Mouse (Mus musculus): Measurements from ENCODE around the gene Ubiad1. TPM values are rescaled to one million over a fixed set of nuclear protein-coding genes. Genes with fewer than 3 reads are reported as not detected.

The Ubiad1 gene
- polyA plus RNA-seq, 1 experiment from 2014 or later = 21.3 TPM

DNA sequence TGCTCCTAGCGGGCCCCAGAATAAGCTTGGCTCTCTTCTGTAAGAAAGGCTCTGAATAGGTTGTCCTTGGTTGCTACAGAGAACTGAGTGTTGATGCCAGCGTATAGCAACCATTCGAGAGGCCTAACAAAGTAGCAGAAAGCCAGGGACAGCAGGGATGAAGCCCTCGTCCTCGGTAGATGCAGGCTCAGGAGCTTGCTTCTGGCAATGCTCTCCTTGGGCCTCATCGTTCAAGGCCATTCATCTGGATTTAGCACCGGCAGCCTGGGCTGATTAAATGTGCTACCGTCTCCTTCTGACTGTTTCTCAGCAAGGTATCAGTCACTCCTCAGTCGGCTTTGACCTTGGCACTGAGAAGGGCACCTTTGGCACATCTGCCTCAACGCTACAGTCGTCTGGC lies 15.4 kb downstream of the Ubiad1 start:
- H3K4me1 ChIP-seq = 0 out of 2 replicates have a peak, but pooled peaks cover 4% of the 10 kb centered on the region
- ATAC-seq (ENCODE audit: insufficient number of reproducible peaks, insufficient read depth, low FRiP score, low TSS enrichment) = no peak
- no peaks in the 10 kb centered on the region for H3K36me3 ChIP-seq
- H3K4me3 ChIP-seq = no peak overlapping the region
- H3K9ac ChIP-seq = no peak overlapping the region
- 85% methylated on average over 11 of the region's 11 CpGs for WGBS
- H3K27ac ChIP-seq = no peak overlapping the region
- no peaks in the 10 kb centered on the region for H3K9me3 ChIP-seq
- H3K27me3 ChIP-seq = no peaks in the 10 kb centered on the region
- H3K4me2 ChIP-seq (replicated peaks) = no peak overlapping the region

- Histone ChIP-seq H3K27ac (no peak overlapping the region), H3K27me3 (no peaks in the 10 kb centered on the region), H3K4me3 (no peak overlapping the region), H3K9me3 (no peaks in the 10 kb centered on the region), H3K36me3 (no peaks in the 10 kb centered on the region), H3K9ac (no peak overlapping the region), H3K4me1 (0 out of 2 replicates have a peak, but pooled peaks cover 4% of the 10 kb centered on the region), H3K4me2 (replicated peaks) (no peak overlapping the region)
- ATAC-seq (ENCODE audit: insufficient number of reproducible peaks, insufficient read depth, low FRiP score, low TSS enrichment) = no peak
- WGBS = 79% methylated on average over 5 of the region's 5 CpGs
Measured at GRCm38 (mm10) chr4:148428544-148428943, 16.0 kb downstream of the Ubiad1 start.

GRCm38 (mm10) chr4:148426950-148427850 lies 17.4 kb downstream of the Ubiad1 start:
- Histone ChIP-seq H3K4me2 (replicated peaks) (no peak overlapping the region), H3K27ac (no peak overlapping the region), H3K4me1 (0 out of 2 replicates have a peak, but pooled peaks cover 4% of the 10 kb centered on the region), H3K9me3 (no peaks in the 10 kb centered on the region), H3K4me3 (no peak overlapping the region), H3K27me3 (no peaks in the 10 kb centered on the region), H3K9ac (no peak overlapping the region), H3K36me3 (no peaks in the 10 kb centered on the region)
- WGBS = 73% methylated on average over 10 of the region's 10 CpGs
- ATAC-seq (ENCODE audit: insufficient number of reproducible peaks, insufficient read depth, low FRiP score, low TSS enrichment) = no peak

DNA sequence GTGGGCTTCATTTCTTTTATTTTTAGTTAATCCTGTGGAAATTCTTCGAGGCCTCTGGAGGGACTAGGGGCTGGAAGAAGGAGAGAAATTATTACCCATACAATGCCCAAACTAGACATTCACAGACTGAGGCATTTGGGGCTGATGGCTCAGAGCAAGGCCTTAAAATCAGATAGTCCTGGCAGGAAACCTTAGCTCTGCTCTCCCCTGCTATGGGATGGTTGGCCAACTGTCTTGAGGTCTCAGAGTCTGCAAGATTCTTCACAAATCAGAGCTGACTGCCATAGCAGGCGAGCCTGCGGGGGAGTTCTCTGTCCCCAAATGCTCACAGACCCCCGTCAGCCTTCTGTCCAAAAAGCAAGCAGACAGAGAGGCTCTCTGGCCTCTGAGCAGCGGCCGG lies 27.0 kb downstream of the Ubiad1 start:
- no peak overlapping the region for H3K27ac ChIP-seq
- no peaks in the 10 kb centered on the region for H3K36me3 ChIP-seq
- no peak overlapping the region for H3K4me3 ChIP-seq
- H3K9me3 ChIP-seq = no peaks in the 10 kb centered on the region
- H3K4me1 ChIP-seq = no peaks in the 10 kb centered on the region
- WGBS = 62% methylated on average over 6 of the region's 6 CpGs
- no peak overlapping the region for H3K4me2 ChIP-seq (replicated peaks)
- H3K27me3 ChIP-seq = peaks cover 22% of the 10 kb centered on the region
- no peak overlapping the region for H3K9ac ChIP-seq
- ATAC-seq (ENCODE audit: insufficient number of reproducible peaks, insufficient read depth, low FRiP score, low TSS enrichment) = no peak

DNA sequence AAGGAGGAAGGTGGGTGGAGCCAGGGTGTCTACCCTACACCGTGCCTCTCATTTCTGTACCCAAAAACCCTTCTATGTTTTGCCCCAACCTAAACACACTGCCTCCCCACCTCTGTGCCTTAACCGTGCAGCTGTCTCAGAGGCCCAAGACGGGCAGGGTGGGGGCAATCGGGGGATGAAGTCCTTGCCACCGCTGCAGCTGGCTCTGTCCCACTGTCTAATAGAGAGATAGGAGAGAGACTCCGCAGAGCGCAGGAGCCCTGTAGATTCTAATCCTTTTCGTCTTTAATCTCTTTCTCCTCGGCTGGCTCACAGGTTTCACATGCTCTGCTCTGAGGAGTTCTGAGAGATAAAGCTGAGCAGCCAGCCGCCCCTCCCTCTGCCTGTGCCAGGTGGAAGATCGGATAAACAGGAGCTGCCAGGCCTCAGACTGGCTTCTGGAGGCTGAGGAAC lies 27.5 kb downstream of the Ubiad1 start:
- Histone ChIP-seq H3K9ac (no peak overlapping the region), H3K4me1 (no peaks in the 10 kb centered on the region), H3K27ac (no peak overlapping the region), H3K4me2 (replicated peaks) (no peak overlapping the region), H3K4me3 (no peak overlapping the region), H3K27me3 (peaks cover 22% of the 10 kb centered on the region), H3K36me3 (no peaks in the 10 kb centered on the region), H3K9me3 (no peaks in the 10 kb centered on the region)
- 51% methylated on average over 11 of the region's 11 CpGs for WGBS
- no peak for ATAC-seq (ENCODE audit: insufficient number of reproducible peaks, insufficient read depth, low FRiP score, low TSS enrichment)

DNA sequence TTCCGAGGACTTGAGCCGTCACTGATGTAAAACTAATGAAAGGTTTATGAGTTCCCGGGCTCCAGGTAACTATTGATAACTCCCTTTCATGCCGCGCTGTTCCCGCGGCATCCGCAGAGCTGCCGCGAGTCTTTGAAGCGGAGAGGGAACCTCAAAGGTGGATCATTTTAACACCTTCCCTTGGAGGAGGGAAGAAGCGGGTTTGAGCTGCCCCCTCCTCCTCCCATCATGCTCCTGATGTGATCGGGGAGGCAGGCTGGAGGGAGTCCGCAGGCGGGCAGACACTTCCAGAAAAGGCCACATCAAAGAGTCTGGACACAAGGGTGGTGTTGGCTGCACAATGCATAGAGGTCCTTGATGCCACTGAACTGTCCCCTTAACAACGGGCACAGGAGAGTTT lies 29.0 kb downstream of the Ubiad1 start:
- no peak overlapping the region for H3K27ac ChIP-seq
- H3K4me3 ChIP-seq = no peak overlapping the region
- H3K4me1 ChIP-seq = no peaks in the 10 kb centered on the region
- ATAC-seq (ENCODE audit: insufficient number of reproducible peaks, insufficient read depth, low FRiP score, low TSS enrichment) = no peak
- H3K27me3 ChIP-seq = peaks cover 24% of the 10 kb centered on the region
- no peaks in the 10 kb centered on the region for H3K36me3 ChIP-seq
- H3K4me2 ChIP-seq (replicated peaks) = no peak overlapping the region
- H3K9ac ChIP-seq = no peak overlapping the region
- 18% methylated on average over 16 of the region's 16 CpGs for WGBS
- no peaks in the 10 kb centered on the region for H3K9me3 ChIP-seq

DNA sequence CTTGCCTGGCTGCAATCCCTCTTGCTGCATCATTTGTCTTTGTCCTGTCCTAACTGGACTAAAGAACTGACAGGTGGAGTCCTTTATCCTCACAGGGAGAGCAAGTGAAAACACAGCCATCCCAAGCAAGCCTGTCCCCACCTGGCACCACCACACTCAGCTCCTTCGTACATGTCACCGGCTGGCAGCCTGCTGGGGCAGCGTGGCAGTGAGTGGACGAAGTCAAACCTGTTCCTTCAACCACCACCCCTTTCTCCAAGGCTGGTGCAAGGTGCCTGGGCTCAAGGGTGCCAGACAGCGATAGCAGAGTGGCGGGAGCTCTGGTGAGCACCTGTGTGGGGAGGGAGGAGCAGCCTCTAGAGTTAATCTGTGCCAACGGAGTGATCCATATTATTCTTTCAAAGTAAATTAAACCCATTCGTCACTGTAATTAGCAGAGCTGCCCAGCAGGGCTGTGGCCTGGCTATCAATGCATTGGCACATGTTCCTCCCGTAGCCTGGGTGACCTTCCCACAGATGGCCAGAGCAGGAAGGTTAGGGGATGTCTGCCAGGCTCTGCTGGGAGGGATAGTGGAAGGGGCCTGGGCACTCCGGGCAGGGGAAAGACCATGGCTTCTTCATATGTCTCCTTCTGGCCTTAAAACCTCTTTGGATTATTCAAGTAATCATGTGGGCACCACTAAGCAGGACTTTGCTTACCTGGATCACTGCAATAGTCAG lies 36.2 kb downstream of the Ubiad1 start:
- Histone ChIP-seq H3K4me3 (no peak overlapping the region), H3K4me2 (replicated peaks) (no peak overlapping the region), H3K36me3 (no peaks in the 10 kb centered on the region), H3K27me3 (peaks cover 54% of the 10 kb centered on the region), H3K27ac (no peak overlapping the region), H3K4me1 (0 out of 2 replicates have a peak, but pooled peaks cover 7% of the 10 kb centered on the region), H3K9ac (no peak overlapping the region), H3K9me3 (no peaks in the 10 kb centered on the region)
- ATAC-seq (ENCODE audit: insufficient number of reproducible peaks, insufficient read depth, low FRiP score, low TSS enrichment) = no peak
- 71% methylated on average over 10 of the region's 10 CpGs for WGBS

DNA sequence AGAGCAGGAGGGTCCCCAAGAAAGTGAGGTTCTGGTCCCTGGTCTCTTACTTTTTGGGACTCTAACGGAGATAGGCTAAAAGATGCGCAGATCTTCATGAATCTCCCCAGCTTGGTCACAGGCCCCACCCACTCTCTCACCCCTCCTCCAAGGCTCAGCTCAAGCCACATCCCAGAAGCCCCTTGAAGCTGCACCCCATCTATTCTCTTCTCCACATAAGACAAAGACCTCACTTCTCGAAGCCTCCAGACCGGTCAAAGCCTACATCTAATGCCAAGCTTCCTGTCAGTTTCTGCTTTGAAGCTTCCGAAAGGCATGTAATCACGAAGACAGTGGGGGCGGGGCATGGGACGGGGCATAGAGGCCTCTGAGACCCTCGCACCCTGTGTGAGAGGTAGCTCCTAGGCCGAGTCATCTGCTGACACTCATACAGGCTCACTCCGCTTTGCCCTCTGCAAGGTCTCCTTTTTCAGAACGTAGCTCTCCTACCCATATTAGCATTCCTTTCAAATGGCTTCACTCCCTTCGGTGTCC lies 39.2 kb downstream of the Ubiad1 start:
- Histone ChIP-seq H3K4me3 (no peak overlapping the region), H3K4me1 (0 out of 2 replicates have a peak, but pooled peaks cover 11% of the 10 kb centered on the region), H3K27ac (no peak overlapping the region), H3K9me3 (no peaks in the 10 kb centered on the region), H3K36me3 (no peaks in the 10 kb centered on the region), H3K27me3 (peaks cover 77% of the 10 kb centered on the region), H3K9ac (no peak overlapping the region), H3K4me2 (replicated peaks) (peak overlapping the region; percentile 7; the same call in 1 of the 2 replicates)
- WGBS = 12% methylated on average over 13 of the region's 13 CpGs
- ATAC-seq (ENCODE audit: insufficient number of reproducible peaks, insufficient read depth, low FRiP score, low TSS enrichment) = no peak

GRCm38 (mm10) chr4:148404748-148405147 lies 39.8 kb downstream of the Ubiad1 start:
- peak overlapping the region; percentile 7; the same call in 1 of the 2 replicates for H3K4me2 ChIP-seq (replicated peaks)
- no peak overlapping the region for H3K9ac ChIP-seq
- 0 out of 2 replicates have a peak, but pooled peaks cover 11% of the 10 kb centered on the region for H3K4me1 ChIP-seq
- 8% methylated on average over 11 of the region's 11 CpGs for WGBS
- no peak for ATAC-seq (ENCODE audit: insufficient number of reproducible peaks, insufficient read depth, low FRiP score, low TSS enrichment)
- H3K4me3 ChIP-seq = no peak overlapping the region
- H3K9me3 ChIP-seq = no peaks in the 10 kb centered on the region
- H3K36me3 ChIP-seq = no peaks in the 10 kb centered on the region
- H3K27ac ChIP-seq = no peak overlapping the region
- H3K27me3 ChIP-seq = peaks cover 77% of the 10 kb centered on the region

DNA sequence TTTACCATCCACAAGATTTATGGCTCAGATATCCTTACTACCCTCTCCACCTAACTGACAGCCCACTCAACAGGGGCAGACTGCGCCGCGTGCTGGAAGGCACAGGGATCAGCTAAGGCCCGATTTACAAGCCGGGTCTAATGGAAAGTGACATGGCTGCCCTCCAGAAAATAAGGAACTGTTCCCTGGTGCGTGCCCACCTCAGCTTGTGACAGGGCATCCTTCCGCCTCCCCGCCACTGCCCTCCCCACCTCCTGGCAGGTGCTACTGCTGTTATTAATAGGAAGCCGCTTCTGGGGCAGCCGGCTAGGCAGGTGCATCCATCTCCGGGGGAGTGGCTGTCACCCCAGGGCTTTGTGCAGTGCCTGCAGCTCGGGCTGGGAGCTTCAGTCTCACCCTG lies 41.2 kb downstream of the Ubiad1 start:
- 18% methylated on average over 12 of the region's 12 CpGs for WGBS
- Histone ChIP-seq H3K9ac (no peak overlapping the region), H3K9me3 (no peaks in the 10 kb centered on the region), H3K27ac (no peak overlapping the region), H3K4me3 (no peak overlapping the region), H3K4me2 (replicated peaks) (no peak overlapping the region), H3K36me3 (no peaks in the 10 kb centered on the region), H3K27me3 (peaks cover 73% of the 10 kb centered on the region), H3K4me1 (0 out of 2 replicates have a peak, but pooled peaks cover 11% of the 10 kb centered on the region)
- no peak for ATAC-seq (ENCODE audit: insufficient number of reproducible peaks, insufficient read depth, low FRiP score, low TSS enrichment)

DNA sequence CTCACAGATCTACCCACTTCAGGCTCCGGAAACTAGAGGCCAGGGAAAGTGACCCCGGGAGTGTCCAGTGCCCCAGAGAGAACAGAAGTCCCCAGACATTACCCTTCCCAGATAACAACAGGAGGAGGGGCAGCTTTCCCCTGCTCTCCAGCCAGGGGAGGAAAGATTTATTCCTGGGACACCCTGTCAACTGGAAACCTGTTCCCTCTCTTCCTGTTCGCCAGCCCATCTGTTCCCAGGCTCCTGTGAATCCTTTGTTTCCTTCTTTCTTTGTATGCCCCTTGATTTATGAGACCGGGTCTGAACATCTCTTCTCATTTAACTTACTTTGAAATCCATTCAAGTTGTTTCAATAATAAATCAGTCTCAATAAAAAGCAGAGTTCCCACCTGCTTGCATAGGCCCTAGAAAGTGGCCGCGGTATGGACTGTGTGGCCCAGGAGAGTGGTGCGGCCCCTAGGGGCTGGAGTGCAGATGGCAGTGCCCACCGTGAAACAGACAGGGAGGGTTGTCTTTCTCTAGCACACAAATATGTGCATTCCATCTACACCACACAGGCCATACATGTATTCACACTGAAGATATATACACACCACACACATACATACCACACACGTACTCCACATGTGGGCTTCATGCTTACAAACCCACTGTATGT lies 45.0 kb downstream of the Ubiad1 start:
- no peaks in the 10 kb centered on the region for H3K9me3 ChIP-seq
- 0 out of 2 replicates have a peak, but pooled peaks cover 6% of the 10 kb centered on the region for H3K4me1 ChIP-seq
- H3K9ac ChIP-seq = no peak overlapping the region
- H3K27me3 ChIP-seq = peaks cover 37% of the 10 kb centered on the region
- no peak for ATAC-seq (ENCODE audit: insufficient number of reproducible peaks, insufficient read depth, low FRiP score, low TSS enrichment)
- H3K36me3 ChIP-seq = no peaks in the 10 kb centered on the region
- 68% methylated on average over 9 of the region's 9 CpGs for WGBS
- H3K27ac ChIP-seq = no peak overlapping the region
- no peak overlapping the region for H3K4me2 ChIP-seq (replicated peaks)
- no peak overlapping the region for H3K4me3 ChIP-seq
